Mouse (Mus musculus) forebrain, embryonic 13.5 days (tissue): ENCODE measurements around the gene Trim8. TPM values are rescaled to one million over a fixed set of nuclear protein-coding genes. Genes with fewer than 3 reads are reported as not detected.

Experiments
- ATAC-seq: fragments of 200-750 bp; cut with Nextera tagmentation; 2 replicates; pipeline ENCODE4 v1.8.0; 2017
- H3K27ac ChIP-seq: fragments of 300-500 bp; sonication (generic); 2 replicates; pipeline ENCODE4 v1.5.1; 2015; ENCODE audit warnings: inconsistent platforms, mild to moderate bottlenecking, moderate library complexity
- H3K27me3 ChIP-seq: fragments of 300-500 bp; sonication (generic); 2 replicates; pipeline ENCODE4 v1.6.1; 2015; ENCODE audit warnings: mild to moderate bottlenecking, inconsistent platforms
- H3K36me3 ChIP-seq: fragments of 300-500 bp; sonication (generic); 2 replicates; pipeline ENCODE4 v1.6.1; 2015; ENCODE audit warnings: mild to moderate bottlenecking, inconsistent platforms; ENCODE audit not compliant: poor library complexity, severe bottlenecking
- H3K4me1 ChIP-seq: fragments of 300-500 bp; sonication (generic); 2 replicates; pipeline ENCODE4 v1.6.1; 2015; ENCODE audit warnings: inconsistent platforms
- H3K4me2 ChIP-seq: fragments of 300-500 bp; sonication (generic); 2 replicates; pipeline ENCODE4 v1.6.1; 2015; ENCODE audit warnings: inconsistent platforms, mild to moderate bottlenecking, moderate library complexity
- H3K4me3 ChIP-seq: fragments of 300-500 bp; sonication (generic); 2 replicates; pipeline ENCODE4 v1.5.1; 2015; ENCODE audit warnings: mild to moderate bottlenecking, inconsistent platforms
- H3K9ac ChIP-seq: fragments of 300-500 bp; sonication (generic); 2 replicates; pipeline ENCODE4 v1.6.1; 2015; ENCODE audit warnings: mild to moderate bottlenecking, inconsistent platforms
- H3K9me3 ChIP-seq: fragments of 300-500 bp; sonication (generic); replicated peaks from 2 replicates; pipeline ENCODE4 v1.6.1; 2016; ENCODE audit warnings: inconsistent platforms
- WGBS: fragments of 180-500 bp; shearing (Covaris S2); methylation state at CpG from one replicate; pipeline ENCODE4 v1.1.7; 2015; 5-methylcytosine and 5-hydroxymethylcytosine counted together
- polyA plus RNA-seq: library from polyadenylated mRNA; unstranded; fragments of >200 nt; fragmentation: Nextera tagmentation; extraction: Ambion mirVana; gene quantifications from 2 replicates; pipeline ENCODE4 v1.2.1, GENCODE M21; 2015

The Trim8 gene
- polyA plus RNA-seq, 1 experiment from 2014 or later = 22.6 TPM

DNA sequence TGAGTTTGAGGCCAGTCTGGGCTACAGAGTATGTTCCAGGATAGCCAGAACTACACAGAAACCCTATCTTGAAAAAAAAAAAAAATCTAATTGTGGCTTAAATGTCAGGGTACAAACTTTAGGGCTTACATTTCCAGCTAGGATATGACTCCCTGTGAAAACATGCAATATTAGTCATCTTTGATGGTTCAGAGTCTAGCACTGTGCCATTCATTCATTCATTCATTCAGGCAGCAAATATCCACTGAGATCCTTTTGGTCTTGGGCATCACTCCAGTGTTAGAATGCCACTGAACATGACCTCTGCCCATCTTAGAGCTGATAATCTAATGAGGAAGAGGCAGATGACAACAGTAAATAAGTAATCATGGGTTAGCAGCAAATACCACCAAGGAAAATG lies 20.2 kb downstream of the Trim8 start:
- Histone ChIP-seq H3K4me1 (peaks cover 66% of the 10 kb centered on the region), H3K9me3 (no peaks in the 10 kb centered on the region), H3K4me3 (no peak overlapping the region), H3K9ac (no peak overlapping the region), H3K27ac (no peak overlapping the region), H3K4me2 (no peak overlapping the region), H3K36me3 (peaks cover 1% of the 10 kb centered on the region), H3K27me3 (no peaks in the 10 kb centered on the region)
- ATAC-seq = no peak

DNA sequence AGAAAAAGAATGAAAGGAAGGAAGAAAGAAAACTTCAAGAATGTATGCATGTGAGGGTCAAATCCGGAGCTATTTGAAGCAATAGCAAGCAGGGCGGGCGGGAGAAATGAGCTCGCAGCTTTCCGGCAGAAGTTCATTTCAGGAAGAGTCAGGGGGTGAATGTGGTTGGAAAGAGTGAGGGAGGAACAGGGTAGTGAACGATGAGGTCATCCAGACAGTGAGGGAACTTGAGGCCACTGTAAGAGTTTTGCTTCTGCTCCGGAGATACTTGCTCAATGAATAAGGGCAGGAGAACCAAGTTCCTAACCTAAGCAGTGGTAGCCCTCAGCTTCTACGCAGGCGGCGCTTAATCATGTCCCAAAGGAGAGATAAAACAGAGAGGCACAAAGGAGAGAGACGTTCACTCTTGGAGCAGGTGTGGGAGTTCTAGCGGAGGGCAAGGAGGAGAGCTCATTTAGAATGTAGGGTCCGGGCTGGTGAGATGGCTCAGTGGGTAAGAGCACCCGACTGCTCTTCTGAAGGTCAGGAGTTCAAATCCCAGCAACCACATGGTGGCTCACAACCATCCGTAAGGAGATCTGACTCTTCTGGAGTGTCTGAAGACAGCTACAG lies 21.0 kb downstream of the Trim8 start:
- no peak for ATAC-seq
- Histone ChIP-seq H3K4me2 (no peak overlapping the region), H3K9ac (no peak overlapping the region), H3K36me3 (no peaks in the 10 kb centered on the region), H3K4me3 (no peak overlapping the region), H3K9me3 (no peaks in the 10 kb centered on the region), H3K27ac (peak overlapping the region; percentile 95), H3K4me1 (peaks cover 71% of the 10 kb centered on the region), H3K27me3 (no peaks in the 10 kb centered on the region)
- 42% methylated on average over 15 of the region's 15 CpGs for WGBS

DNA sequence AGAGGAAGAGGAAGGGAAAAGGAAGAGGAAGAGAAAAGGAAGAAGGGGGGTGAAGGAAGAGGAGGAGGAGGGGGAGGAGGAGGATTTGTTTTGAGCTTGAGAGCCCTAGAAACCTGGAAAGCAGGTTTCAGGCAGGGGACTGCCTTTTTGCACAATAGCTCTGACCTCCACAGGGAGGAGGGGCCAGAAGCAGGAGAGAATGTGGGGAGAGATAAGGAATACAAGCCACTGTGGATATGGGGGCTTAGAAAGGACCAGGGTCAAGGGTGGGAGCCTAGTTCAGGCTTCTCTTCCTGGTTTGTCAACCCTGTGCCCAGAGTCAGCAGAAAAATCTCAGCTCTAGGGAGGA lies 21.6 kb downstream of the Trim8 start:
- ATAC-seq = no peak
- H3K27ac ChIP-seq = peak overlapping the region; percentile 95
- H3K4me3 ChIP-seq = peak overlapping the region; percentile 25; the same call in 1 of the 2 replicates
- no peaks in the 10 kb centered on the region for H3K27me3 ChIP-seq
- H3K36me3 ChIP-seq = no peaks in the 10 kb centered on the region
- H3K9me3 ChIP-seq = no peaks in the 10 kb centered on the region
- peak overlapping the region; percentile 57 for H3K4me2 ChIP-seq
- peaks cover 71% of the 10 kb centered on the region for H3K4me1 ChIP-seq
- peak overlapping the region; percentile 57 for H3K9ac ChIP-seq

DNA sequence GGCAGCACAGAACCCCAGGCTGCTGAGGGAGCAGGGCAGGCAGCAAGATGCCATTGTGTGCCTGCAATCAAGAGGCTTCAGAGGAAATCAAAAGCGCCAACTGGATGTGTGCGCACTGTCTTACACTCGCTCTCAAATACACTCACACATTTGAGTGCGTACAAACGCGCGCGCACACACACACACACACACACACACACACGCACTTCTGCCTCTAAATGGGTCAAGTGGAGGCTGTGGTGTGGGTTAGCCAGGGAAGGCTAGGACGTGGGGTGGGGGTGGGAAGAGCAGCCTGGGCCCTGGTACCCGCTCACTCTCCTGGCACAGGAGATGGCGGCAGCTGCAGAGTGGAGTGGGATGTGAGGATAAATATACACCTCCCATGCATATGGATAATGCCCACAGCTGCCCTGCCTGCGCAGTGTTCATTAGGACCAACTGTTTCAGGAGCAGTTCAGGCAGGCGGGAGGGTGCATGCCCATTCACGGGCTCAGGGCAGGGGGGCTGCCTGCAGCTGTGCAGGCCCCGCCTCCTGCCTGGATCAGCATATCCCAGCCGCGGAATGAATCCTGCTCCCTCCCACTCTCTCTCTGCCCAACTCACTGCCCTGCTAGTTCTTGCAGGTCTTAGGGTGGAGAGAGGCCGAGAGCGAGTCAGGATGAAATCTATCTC lies 22.1 kb downstream of the Trim8 start:
- H3K4me3 ChIP-seq = peak overlapping the region; percentile 25
- H3K27ac ChIP-seq = peak overlapping the region; percentile 95
- H3K4me1 ChIP-seq = peaks cover 71% of the 10 kb centered on the region
- H3K4me2 ChIP-seq = peak overlapping the region; percentile 57
- peak overlapping the region; percentile 57 for H3K9ac ChIP-seq
- H3K36me3 ChIP-seq = no peaks in the 10 kb centered on the region
- no peaks in the 10 kb centered on the region for H3K27me3 ChIP-seq
- no peaks in the 10 kb centered on the region for H3K9me3 ChIP-seq
- 1% methylated on average over 20 of the region's 20 CpGs for WGBS
- peak; percentile 91 for ATAC-seq

DNA sequence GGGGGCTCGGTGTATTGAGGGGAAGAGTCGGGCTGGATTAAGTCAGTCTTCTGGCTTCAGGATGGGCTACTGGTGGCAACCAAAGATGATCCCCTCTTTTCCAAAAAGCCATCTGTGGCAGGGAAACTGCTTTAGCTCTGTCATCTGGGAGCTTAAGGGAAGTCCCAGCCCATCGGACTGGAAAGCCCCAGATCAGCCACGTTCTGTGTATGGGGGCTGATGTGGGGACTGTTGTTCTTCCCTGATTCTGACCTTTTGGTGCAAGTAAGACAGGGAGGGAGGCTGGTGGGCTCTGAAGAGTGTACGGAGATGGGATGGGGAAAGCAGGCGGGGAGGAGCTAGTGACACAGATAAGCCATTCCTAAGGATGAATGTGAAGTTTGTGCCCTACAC lies 22.6 kb downstream of the Trim8 start:
- peak overlapping the region; percentile 25 for H3K4me3 ChIP-seq
- no peaks in the 10 kb centered on the region for H3K9me3 ChIP-seq
- WGBS = 8% methylated on average over 6 of the region's 6 CpGs
- H3K27ac ChIP-seq = peak overlapping the region; percentile 95
- H3K4me2 ChIP-seq = peak overlapping the region; percentile 57
- H3K4me1 ChIP-seq = peaks cover 72% of the 10 kb centered on the region
- H3K27me3 ChIP-seq = no peaks in the 10 kb centered on the region
- ATAC-seq = peak; percentile 0; the same call in 1 of the 2 replicates
- H3K36me3 ChIP-seq = no peaks in the 10 kb centered on the region
- H3K9ac ChIP-seq = peak overlapping the region; percentile 57; the same call in 1 of the 2 replicates

DNA sequence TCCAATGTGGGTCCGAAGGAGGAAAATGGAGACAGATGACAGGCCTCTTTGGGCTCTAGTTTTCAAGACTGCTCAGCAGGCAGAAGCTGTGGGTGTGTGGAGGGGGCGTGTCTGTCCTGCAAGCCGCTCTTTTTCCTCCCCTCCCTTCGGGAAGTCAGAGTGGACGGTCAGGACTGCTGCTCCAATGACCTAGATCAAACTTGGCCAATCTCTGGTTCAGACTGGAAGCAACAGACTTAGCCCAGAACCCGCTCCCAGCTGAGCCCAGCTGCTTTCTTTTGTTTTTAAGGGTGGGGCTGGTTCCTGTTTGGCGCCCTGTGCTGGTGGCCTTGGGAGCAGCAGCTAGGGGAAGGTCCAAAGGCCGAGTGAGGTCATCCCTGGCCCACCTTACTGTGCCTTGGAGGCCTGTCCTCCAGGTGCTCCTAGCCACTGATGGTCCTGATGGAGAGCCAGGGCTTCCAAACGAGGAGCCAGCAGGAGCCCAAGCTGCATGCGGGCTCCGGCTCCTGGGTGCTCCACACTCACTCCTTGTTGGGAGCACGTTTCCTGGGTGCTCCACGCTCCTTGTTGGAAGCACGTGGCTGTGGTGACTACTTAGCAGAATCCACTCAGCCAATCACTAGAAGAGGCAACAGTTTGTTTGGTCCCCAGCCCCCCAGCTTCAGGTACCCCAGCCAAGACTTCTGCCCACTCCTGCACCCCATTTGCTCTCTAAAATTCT lies 23.3 kb downstream of the Trim8 start:
- peak overlapping the region; percentile 57; the same call in 1 of the 2 replicates for H3K9ac ChIP-seq
- no peak overlapping the region; the same call in 1 of the 2 replicates for H3K4me3 ChIP-seq
- no peaks in the 10 kb centered on the region for H3K36me3 ChIP-seq
- no peaks in the 10 kb centered on the region for H3K27me3 ChIP-seq
- WGBS = 26% methylated on average over 14 of the region's 14 CpGs
- no peak for ATAC-seq
- peak overlapping the region; percentile 57 for H3K4me2 ChIP-seq
- H3K9me3 ChIP-seq = no peaks in the 10 kb centered on the region
- peaks cover 76% of the 10 kb centered on the region for H3K4me1 ChIP-seq
- peak overlapping the region; percentile 95 for H3K27ac ChIP-seq

DNA sequence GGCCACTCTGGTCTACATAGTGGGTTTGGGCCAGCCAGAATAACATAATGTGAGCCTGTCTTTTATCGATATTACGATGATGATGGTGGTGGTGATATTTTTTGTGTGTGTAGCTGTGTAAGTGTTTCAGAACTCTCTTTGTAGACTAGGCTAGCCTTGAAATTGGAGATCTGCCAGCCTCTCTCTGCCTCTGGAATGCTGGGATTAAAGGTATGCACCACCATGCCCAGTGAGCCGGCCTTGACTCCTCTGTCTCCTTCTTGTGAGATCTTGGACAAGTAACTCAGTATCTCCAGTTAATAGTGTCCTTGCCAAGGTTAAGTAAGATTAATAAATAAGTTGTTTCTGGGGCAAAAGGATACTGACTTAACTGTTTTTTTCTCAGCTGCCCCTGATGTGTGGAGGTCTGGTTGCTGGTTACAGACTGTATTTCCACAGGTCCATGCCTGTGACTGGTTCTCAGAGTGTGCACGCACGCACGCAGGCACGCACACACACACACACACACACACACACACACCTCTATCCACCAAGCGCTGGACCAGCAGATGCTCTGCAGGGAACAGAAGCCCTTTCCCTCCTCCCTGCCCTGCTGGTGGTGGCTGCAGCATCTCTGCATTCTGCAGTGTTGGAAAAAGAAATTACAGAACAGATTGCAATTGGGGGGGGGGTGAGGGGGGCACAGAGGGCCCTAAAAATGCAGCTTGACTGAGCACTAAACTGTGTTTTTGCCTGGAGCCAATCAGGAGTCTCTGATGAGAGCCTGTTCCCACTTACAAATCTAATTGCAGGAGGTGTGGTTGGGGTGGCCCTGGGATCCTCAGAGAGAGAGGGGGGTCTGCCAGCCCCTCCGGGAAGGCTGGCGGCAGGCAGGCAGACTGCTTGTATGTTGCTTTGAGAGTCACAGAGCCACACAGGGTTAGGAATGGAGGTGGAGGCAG lies 24.5 kb downstream of the Trim8 start:
- H3K4me1 ChIP-seq = peaks cover 88% of the 10 kb centered on the region
- peak; percentile 42 for ATAC-seq
- H3K27me3 ChIP-seq = no peaks in the 10 kb centered on the region
- peak overlapping the region; percentile 95 for H3K27ac ChIP-seq
- H3K4me3 ChIP-seq = no peak overlapping the region
- H3K9ac ChIP-seq = peak overlapping the region; percentile 36; the same call in 1 of the 2 replicates
- WGBS = 37% methylated on average over 10 of the region's 10 CpGs
- H3K4me2 ChIP-seq = no peak overlapping the region; the same call in 1 of the 2 replicates
- no peaks in the 10 kb centered on the region for H3K9me3 ChIP-seq
- no peaks in the 10 kb centered on the region for H3K36me3 ChIP-seq

DNA sequence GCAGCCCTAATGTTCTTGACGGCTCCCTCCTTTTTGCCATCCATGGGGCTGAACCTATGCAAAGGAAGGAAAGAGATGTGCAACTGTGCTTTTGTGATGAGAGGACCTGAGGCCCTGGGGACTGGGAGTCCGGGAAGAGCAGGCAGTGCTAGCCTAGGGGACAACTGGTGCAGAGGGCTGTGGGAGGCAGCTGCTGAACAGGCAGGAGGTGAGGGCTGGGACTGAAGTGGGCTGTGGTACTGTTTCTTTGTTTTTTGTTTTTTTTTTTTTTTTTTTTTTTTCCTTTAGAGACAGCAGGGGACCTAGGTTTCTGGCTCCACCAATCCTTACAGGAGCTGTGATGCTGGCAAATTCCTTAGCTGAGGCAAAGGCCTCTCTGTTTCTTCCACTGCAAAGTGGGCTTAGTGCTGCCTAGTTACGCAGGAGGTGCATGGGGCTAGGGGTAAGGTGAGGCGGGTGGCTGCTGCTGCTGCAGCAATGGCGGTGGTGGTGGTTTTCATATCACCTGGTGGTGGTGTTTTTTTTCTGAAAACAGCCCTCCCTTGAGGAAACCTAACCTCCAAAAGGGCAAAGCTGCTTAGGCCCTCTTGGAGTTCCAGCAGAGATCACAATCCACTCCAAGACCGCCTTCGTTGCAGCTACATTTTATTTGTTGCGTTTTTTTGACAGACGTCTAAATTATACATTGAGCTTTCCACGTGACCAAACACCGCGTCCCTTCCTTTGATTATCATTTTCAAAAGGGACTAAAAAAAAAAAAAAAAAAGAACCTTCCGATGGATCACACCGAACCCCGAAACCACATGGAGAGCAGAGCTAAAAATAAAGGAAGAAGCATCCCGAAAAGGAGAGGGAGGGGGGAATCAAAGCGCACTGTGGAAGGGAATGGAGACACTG lies 26.4 kb downstream of the Trim8 start:
- no peak for ATAC-seq
- H3K9me3 ChIP-seq = no peaks in the 10 kb centered on the region
- H3K4me3 ChIP-seq = peak overlapping the region; percentile 32
- WGBS = 8% methylated on average over 17 of the region's 17 CpGs
- peak overlapping the region; percentile 61 for H3K9ac ChIP-seq
- H3K4me2 ChIP-seq = peak overlapping the region; percentile 69
- H3K36me3 ChIP-seq = no peaks in the 10 kb centered on the region
- H3K27me3 ChIP-seq = no peaks in the 10 kb centered on the region
- peaks cover 100% of the 10 kb centered on the region for H3K4me1 ChIP-seq
- H3K27ac ChIP-seq = peak overlapping the region; percentile 91

DNA sequence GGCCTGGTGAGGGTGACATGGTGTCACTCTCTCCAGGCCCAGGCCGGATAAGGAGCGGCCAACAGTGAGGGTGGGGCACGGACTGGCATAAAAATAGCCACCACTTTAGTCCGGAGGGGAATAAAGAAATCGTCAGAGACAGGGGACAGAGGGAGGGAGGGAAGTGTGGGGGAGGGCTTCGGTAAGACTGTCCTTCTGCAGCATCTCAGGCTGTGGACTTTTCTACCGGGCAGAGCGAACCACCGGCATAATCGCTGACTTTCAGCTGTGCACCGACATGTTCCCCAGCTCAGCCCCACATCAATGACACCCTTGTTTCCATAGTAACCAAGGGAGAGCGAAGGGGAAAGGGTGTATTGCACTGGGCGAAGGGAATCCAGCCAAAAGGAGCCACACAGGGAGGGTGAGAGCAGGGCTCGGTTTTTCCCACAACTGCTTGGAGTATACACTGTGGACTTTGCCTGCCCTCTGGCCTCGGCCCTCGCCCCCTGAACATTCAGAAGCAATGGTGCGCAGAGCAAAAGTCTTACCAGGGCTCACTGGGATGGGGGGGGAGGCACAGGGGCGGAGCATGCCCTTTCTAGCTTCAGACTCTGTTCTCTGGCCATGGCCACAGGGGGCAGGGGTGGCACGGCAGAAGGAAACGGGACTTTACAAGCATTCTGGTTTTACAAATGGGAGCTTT lies 27.2 kb downstream of the Trim8 start:
- WGBS = under 1% methylated on average over 20 of the region's 20 CpGs
- Histone ChIP-seq H3K9me3 (no peaks in the 10 kb centered on the region), H3K27ac (peak overlapping the region; percentile 91), H3K9ac (peak overlapping the region; percentile 61), H3K27me3 (no peaks in the 10 kb centered on the region), H3K36me3 (0 out of 2 replicates have a peak, but pooled peaks cover 1% of the 10 kb centered on the region), H3K4me2 (peak overlapping the region; percentile 69), H3K4me1 (peaks cover 100% of the 10 kb centered on the region), H3K4me3 (peak overlapping the region; percentile 32)
- ATAC-seq = peak; percentile 62

DNA sequence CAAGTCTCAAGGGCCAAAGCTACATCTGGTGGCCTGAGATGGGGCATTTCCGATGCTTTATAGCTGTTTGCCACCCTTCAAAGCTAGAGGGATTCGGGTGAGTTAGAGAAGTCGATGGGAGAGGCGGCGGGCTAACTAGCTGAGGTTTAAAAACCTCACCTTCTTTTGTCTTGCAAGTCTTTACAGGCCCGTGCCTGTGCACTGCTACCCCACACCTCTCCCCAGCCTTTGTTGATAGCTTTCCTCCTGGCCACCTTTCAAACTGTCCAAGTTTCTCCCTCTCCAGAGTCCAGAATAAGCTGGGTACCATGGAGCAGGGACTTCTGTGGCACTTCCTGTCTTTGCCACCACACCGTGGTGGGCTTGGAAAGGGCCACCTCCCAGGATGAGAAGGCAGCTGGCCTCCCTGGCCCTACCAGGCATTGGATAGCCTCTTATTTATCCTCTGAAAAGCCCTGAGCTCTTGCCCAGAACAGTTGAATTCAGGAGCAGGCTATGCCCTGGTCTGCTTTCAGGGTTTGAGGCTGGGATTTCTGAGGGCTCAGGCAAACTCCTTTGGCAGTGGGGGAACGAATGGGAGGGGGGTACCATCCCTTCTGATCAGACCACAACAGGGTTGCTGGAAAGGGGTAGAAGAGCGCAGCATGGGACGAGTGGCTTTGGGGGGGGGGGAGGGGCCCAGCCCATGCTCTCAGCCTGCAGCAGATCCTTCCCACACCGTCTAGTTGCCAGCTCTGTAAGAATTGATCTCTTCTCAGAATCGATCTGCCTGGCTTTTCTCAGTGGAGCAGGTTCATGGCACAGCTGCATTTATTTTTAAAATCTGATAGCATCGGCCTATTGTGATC lies 28.3 kb downstream of the Trim8 start:
- Histone ChIP-seq H3K4me2 (peak overlapping the region; percentile 69), H3K27me3 (no peaks in the 10 kb centered on the region), H3K4me3 (peak overlapping the region; percentile 32; the same call in 1 of the 2 replicates), H3K27ac (peak overlapping the region; percentile 91), H3K9ac (peak overlapping the region; percentile 61), H3K4me1 (peaks cover 90% of the 10 kb centered on the region), H3K9me3 (no peaks in the 10 kb centered on the region), H3K36me3 (peaks cover 8% of the 10 kb centered on the region; the same call in 1 of the 2 replicates)
- WGBS = 8% methylated on average over 13 of the region's 13 CpGs
- no peak for ATAC-seq
